Mouse (Mus musculus) CH12.LX (cell line): ENCODE results near the gene Adra2c. TPM values are rescaled to one million over a fixed set of nuclear protein-coding genes. Genes with fewer than 3 reads are reported as not detected.

Experiments used
- DNase-seq: peaks from one replicate; pipeline ENCODE4 v3.0.0-alpha.2; 2013; ENCODE audit errors: extremely low read depth
- H3K27ac ChIP-seq: 2 replicates; pipeline ENCODE4 v1.5.1; 2012; ENCODE audit warnings: low read depth, mild to moderate bottlenecking, control low read depth, moderate library complexity; ENCODE audit not compliant: insufficient read depth
- H3K27me3 ChIP-seq: replicated peaks from 2 replicates; pipeline ENCODE3; 2012; ENCODE audit warnings: inconsistent platforms
- H3K36me3 ChIP-seq, 2 experiments: replicated peaks in 1 of 2; 2 replicates each; pipeline versions ENCODE3 to v1.6.1; 2012; ENCODE audit warnings: inconsistent platforms in 1 of 2, low read length in 1 of 2, mild to moderate bottlenecking in 1 of 2, mixed read lengths in 1 of 2, moderate library complexity in 1 of 2; ENCODE audit not compliant: control insufficient read depth in 1 of 2, insufficient read depth in 1 of 2
- H3K4me1 ChIP-seq, 2 experiments: 2 replicates each; pipeline ENCODE4 v1.6.1; 2012; ENCODE audit warnings: inconsistent platforms in 1 of 2, moderate library complexity in 1 of 2; ENCODE audit not compliant: insufficient read depth in 2 of 2, control insufficient read depth in 1 of 2
- H3K4me2 ChIP-seq: 2 replicates; pipeline ENCODE4 v1.6.1; 2012; ENCODE audit warnings: low read depth, mild to moderate bottlenecking, control low read depth; ENCODE audit not compliant: poor library complexity, insufficient read depth, severe bottlenecking
- H3K4me3 ChIP-seq, 3 experiments: fragments of 150-350 bp in 1 of 3; sonication (generic) in 1 of 3; replicated peaks in 1 of 3; 2 replicates each; pipeline versions ENCODE3 to v1.5.1; 2011 to 2012; ENCODE audit warnings: low read depth in 2 of 3, low read length in 2 of 3, mild to moderate bottlenecking in 2 of 3, moderate library complexity in 2 of 3, control low read depth in 1 of 3, improper control_type of control experiment in 1 of 3, inconsistent platforms in 1 of 3, mixed read lengths in 1 of 3; ENCODE audit not compliant: poor library complexity in 1 of 3
- H3K79me2 ChIP-seq: replicated peaks from 2 replicates; pipeline ENCODE4 v1.6.1; 2012; ENCODE audit warnings: mild to moderate bottlenecking, moderate library complexity; ENCODE audit not compliant: control insufficient read depth, poor library complexity, insufficient read depth, severe bottlenecking; ENCODE audit errors: extremely low read depth
- H3K9ac ChIP-seq: 2 replicates; pipeline ENCODE4 v1.6.1; 2012; ENCODE audit warnings: low read depth, mild to moderate bottlenecking, control low read depth, moderate library complexity; ENCODE audit not compliant: insufficient read depth
- H3K9me3 ChIP-seq: replicated peaks from 2 replicates; pipeline ENCODE3; 2012; ENCODE audit warnings: low read length, inconsistent platforms, mixed read lengths
- BHLHE40 ChIP-seq: IDR thresholded peaks from 2 replicates; pipeline ENCODE4 v1.6.1; 2011; ENCODE audit warnings: mild to moderate bottlenecking, low read depth, low read length, improper control_type of control experiment
- CHD1 ChIP-seq: IDR thresholded peaks from 2 replicates; pipeline ENCODE4 v1.6.1; 2012; ENCODE audit warnings: low read depth, low read length, improper control_type of control experiment, inconsistent platforms
- CHD2 ChIP-seq: IDR thresholded peaks from 2 replicates; pipeline ENCODE4 v1.6.1; 2011; ENCODE audit warnings: low read length, improper control_type of control experiment
- CTCF ChIP-seq, 2 experiments: IDR thresholded peaks in 1 of 2; conservative IDR thresholded peaks in 1 of 2; 2 replicates each; pipeline ENCODE4 v1.5.1; 2011 to 2012; ENCODE audit warnings: low read depth in 2 of 2, low read length in 2 of 2, improper control_type of control experiment in 1 of 2, inconsistent platforms in 1 of 2, mild to moderate bottlenecking in 1 of 2, moderate library complexity in 1 of 2
- ELF1 ChIP-seq: IDR thresholded peaks from 2 replicates; pipeline ENCODE4 v1.6.1; 2014; ENCODE audit warnings: low read depth, mild to moderate bottlenecking, inconsistent platforms, low read length, improper control_type of control experiment
- GABPA ChIP-seq: IDR thresholded peaks from 2 replicates; pipeline ENCODE4 v1.6.1; 2012; ENCODE audit warnings: low read depth, low read length, improper control_type of control experiment, inconsistent platforms; ENCODE audit not compliant: insufficient replicate concordance
- JUN ChIP-seq: IDR thresholded peaks from 2 replicates; pipeline ENCODE4 v1.6.1; 2011; ENCODE audit warnings: low read depth, mild to moderate bottlenecking, low read length, improper control_type of control experiment, moderate library complexity; ENCODE audit not compliant: insufficient read depth
- MXI1 ChIP-seq: IDR thresholded peaks from 2 replicates; pipeline ENCODE4 v1.6.1; 2011; ENCODE audit warnings: mild to moderate bottlenecking, low read depth, low read length, improper control_type of control experiment
- MYC ChIP-seq: IDR thresholded peaks from 2 replicates; pipeline ENCODE4 v1.6.1; 2011; ENCODE audit warnings: low read depth, mild to moderate bottlenecking, improper control_type of control experiment, low read length
- NELFE ChIP-seq: IDR thresholded peaks from 2 replicates; pipeline ENCODE4 v1.6.1; 2011; ENCODE audit warnings: low read depth, low read length, improper control_type of control experiment
- NRF1 ChIP-seq: IDR thresholded peaks from 2 replicates; pipeline ENCODE4 v1.6.1; 2014; ENCODE audit warnings: low read depth, mild to moderate bottlenecking, inconsistent platforms, low read length, improper control_type of control experiment, moderate library complexity
- POLR2A ChIP-seq: IDR thresholded peaks from 2 replicates; pipeline ENCODE4 v1.6.1; 2011; ENCODE audit warnings: low read depth, mild to moderate bottlenecking, improper control_type of control experiment, low read length
- TBP ChIP-seq: conservative IDR thresholded peaks from 2 replicates; pipeline ENCODE4 v1.6.1; 2011; ENCODE audit warnings: low read depth, low read length, improper control_type of control experiment
- UBTF ChIP-seq: IDR thresholded peaks from 2 replicates; pipeline ENCODE4 v1.6.1; 2012; ENCODE audit warnings: low read depth, mild to moderate bottlenecking, inconsistent platforms, low read length, improper control_type of control experiment, moderate library complexity
- USF2 ChIP-seq: conservative IDR thresholded peaks from 2 replicates; pipeline ENCODE4 v1.6.1; 2011; ENCODE audit warnings: low read depth, low read length, improper control_type of control experiment
- ZKSCAN1 ChIP-seq: IDR thresholded peaks from 2 replicates; pipeline ENCODE4 v1.6.1; 2012; ENCODE audit warnings: low read depth, inconsistent platforms, low read length, improper control_type of control experiment, borderline replicate concordance
- dilution Hi-C: fragments of 300-500 bp; cut with MboI; formaldehyde crosslinking; loops from 2 replicates; pipeline ENCODE4 v1.14.3; 2020; ENCODE audit warnings: low sequenced_read_pairs; ENCODE audit not compliant: extremely low pct_unique_long_range_greater_than_20kb, extremely low pct_ligation_motif_present
- in situ Hi-C: fragments of 300-500 bp; cut with MboI; formaldehyde crosslinking; loops from 3 replicates; pipeline ENCODE4 v1.14.3; 2019; ENCODE audit warnings: low sequenced_read_pairs, low pct_ligation_motif_present, low pct_unique_long_range_greater_than_20kb, mixed read lengths
- polyA plus RNA-seq: library from polyadenylated mRNA; unstranded; fragments of >175 nt; gene quantifications from 2 replicates; pipeline ENCODE4 v1.2.1, GENCODE M21; 2012; ENCODE audit warnings: low read depth; ENCODE audit not compliant: insufficient read length
- total RNA-seq, 2 experiments: library from RNA; depleted of rRNA; stranded (reverse); fragments of 300-350 nt in 1 of 2; fragments of >200 nt in 1 of 2; gene quantifications; 2 replicates each; pipeline ENCODE4 v1.2.3; 2012 to 2014

The Adra2c gene
- total and polyA plus RNA-seq, 3 experiments, result not detected

GRCm38 (mm10) chr5:35245555-35246273 is 32.4 kb upstream of the Adra2c start:
- Histone ChIP-seq H3K9me3 (peaks cover 11% of the 10 kb centered on the region), H3K4me2 (no peak overlapping the region), H3K27me3 (peaks cover 90% of the 10 kb centered on the region), H3K79me2 (no peaks in the 10 kb centered on the region), H3K4me1 (no peaks in the 10 kb centered on the region), H3K36me3 (no peaks in the 10 kb centered on the region), H3K4me3 (no peak overlapping the region), H3K9ac (no peak overlapping the region), H3K27ac (no peak overlapping the region)
- in situ Hi-C loops, result no loop called here
- TF ChIP-seq CTCF (conservative IDR thresholded peaks at IDR 0.05 in 1 of 2, IDR thresholded peaks at IDR 0.05 in 1 of 2; ENCODE audit: low read depth in 2 of 2, low read length in 2 of 2) (no peak), NRF1 (no peak)
- no peak for DNase-seq
- dilution Hi-C loops, result no loop called here

GRCm38 (mm10) chr5:35254964-35255716 is 23.0 kb upstream of the Adra2c start:
- Histone ChIP-seq H3K36me3 (no peaks in the 10 kb centered on the region), H3K27ac (no peak overlapping the region), H3K27me3 (peaks cover 91% of the 10 kb centered on the region), H3K9me3 (no peaks in the 10 kb centered on the region), H3K9ac (no peak overlapping the region), H3K4me1 (no peaks in the 10 kb centered on the region; a peak in 1 of 4 replicates), H3K4me3 (no peak overlapping the region), H3K4me2 (no peak overlapping the region), H3K79me2 (no peaks in the 10 kb centered on the region)
- TF ChIP-seq MXI1 (no peak), GABPA (no peak), ZKSCAN1 (no peak), TBP (no peak), CHD2 (no peak), NELFE (no peak), ELF1 (no peak), USF2 (no peak), POLR2A (no peak), UBTF (no peak), CHD1 (no peak), BHLHE40 (no peak), MYC (no peak), JUN (no peak)
- DNase-seq, result no peak
- dilution Hi-C loops (no loop called here), in situ Hi-C loops (no loop called here)
